Comparison of ENCODE assay signal across 8 mouse cellular contexts in genomic region chr7:127573503-127574008, GRCm38 (mm10). TPM values are rescaled to one million over a fixed set of nuclear protein-coding genes. Genes with fewer than 3 reads are reported as not detected.
DNase-seq lines count a peak whose midpoint lies in the region; ATAC-seq lines count a peak whose summit lies in the region.

No protein-coding gene starts in this region.

- ATAC-seq in cerebellum, adult (ENCODE audit: insufficient number of reproducible peaks, low FRiP score, low TSS enrichment) = no peak
- ATAC-seq in heart, embryonic 16.5 days (replicated peaks; ENCODE audit: extremely low read depth, insufficient read depth, low FRiP score) = peak; percentile 52
- ATAC-seq in liver, embryonic 16.5 days (ENCODE audit: low read depth) = peak; percentile 16
- ATAC-seq in frontal cortex, adult (ENCODE audit: low TSS enrichment) = no peak

- peak overlapping the region; percentile 86 for H3K9ac ChIP-seq in heart, embryonic 16.5 days (ENCODE audit: low read length)
- H3K9ac ChIP-seq in liver, embryonic 16.5 days (ENCODE audit: low read depth, low read length) = peak overlapping the region; percentile 86

- peak overlapping the region; percentile 98 for H3K4me2 ChIP-seq in heart, embryonic 16.5 days (ENCODE audit: low read depth, low read length)
- H3K4me2 ChIP-seq in liver, embryonic 16.5 days (ENCODE audit: low read depth, low read length) = peak overlapping the region; percentile 96

- no peaks in the 10 kb centered on the region for H3K9me3 ChIP-seq in heart, embryonic 16.5 days (replicated peaks; ENCODE audit: control insufficient read depth, low read length)
- no peaks in the 10 kb centered on the region for H3K9me3 ChIP-seq in liver, embryonic 16.5 days (replicated peaks; ENCODE audit: control insufficient read depth, low read length)

- peaks cover 18% of the 10 kb centered on the region for H3K4me1 ChIP-seq in heart, embryonic 16.5 days (ENCODE audit: control insufficient read depth, insufficient read depth, low read length)
- H3K4me1 ChIP-seq in liver, embryonic 16.5 days (ENCODE audit: control insufficient read depth, low read depth, low read length) = peaks cover 17% of the 10 kb centered on the region

- peak overlapping the region; percentile 86 for H3K4me3 ChIP-seq in heart, embryonic 16.5 days (ENCODE audit: low read length)
- peak overlapping the region; percentile 87 for H3K4me3 ChIP-seq in liver, embryonic 16.5 days (ENCODE audit: low read depth, low read length)

- 1% methylated on average over 22 of the region's 28 CpGs for WGBS in heart, embryonic 16.5 days
- 0% methylated on average over 18 of the region's 28 CpGs for WGBS in liver, embryonic 16.5 days (ENCODE audit: insufficient replicate concordance)

- peaks cover 8% of the 10 kb centered on the region for H3K36me3 ChIP-seq in heart, embryonic 16.5 days (ENCODE audit: control insufficient read depth, insufficient read depth)
- H3K36me3 ChIP-seq in liver, embryonic 16.5 days (ENCODE audit: control insufficient read depth, insufficient read depth) = peaks cover 15% of the 10 kb centered on the region

- DNase-seq in cerebellum, adult 18-20 months = peak; percentile 44 to 48
- peak; percentile 32 to 41 for DNase-seq in thymus, adult 18-20 months
- no peak for DNase-seq in thymus, postnatal 36 days
- DNase-seq in layer of hippocampus, adult 8-10 months (ENCODE audit: low spot score in 2 of 2) = no peak

- H3K27ac ChIP-seq in heart, embryonic 16.5 days (ENCODE audit: low read length) = peak overlapping the region; percentile 77
- peak overlapping the region; percentile 72 for H3K27ac ChIP-seq in liver, embryonic 16.5 days (ENCODE audit: low read length)

- H3K27me3 ChIP-seq in heart, embryonic 16.5 days (ENCODE audit: control insufficient read depth, insufficient read depth, low read length) = no peaks in the 10 kb centered on the region
- H3K27me3 ChIP-seq in liver, embryonic 16.5 days (ENCODE audit: control insufficient read depth, insufficient read depth, low read depth, low read length) = no peaks in the 10 kb centered on the region

RNA-seq across cellular contexts. Expression of gene Phkg2, which starts 0.4 kb away (rescaled TPM):
- polyA plus RNA-seq in heart, embryonic 16.5 days (2015; fragmentation: Nextera tagmentation; extraction: Ambion mirVana) = 33.2 and 36.6 TPM in 2 replicates
- polyA plus RNA-seq in liver, embryonic 16.5 days (2015; fragmentation: Nextera tagmentation; extraction: Ambion mirVana) = 19.7 and 21.1 TPM in 2 replicates
- total RNA-seq in layer of hippocampus, adult 8-10 months (2022) = 10 to 100 TPM; 74.1 to 82.6 (median 79.2) TPM

RNA-seq across cellular contexts. Expression of gene Tmem265, which starts 12.4 kb away (rescaled TPM):
- 3.8 and 3.9 TPM in 2 replicates for polyA plus RNA-seq in heart, embryonic 16.5 days (2015; fragmentation: Nextera tagmentation; extraction: Ambion mirVana)
- polyA plus RNA-seq in liver, embryonic 16.5 days (2015; fragmentation: Nextera tagmentation; extraction: Ambion mirVana) = 2.9 and 4.3 TPM in 2 replicates
- total RNA-seq in layer of hippocampus, adult 8-10 months (2022) = 1 to 10 TPM in 1 of 4 experiments, under 1 TPM in 1, not detected in 2; 0.78 to 1.7 TPM

RNA-seq across cellular contexts. Expression of gene Ccdc189, which starts 14.8 kb away (rescaled TPM):
- polyA plus RNA-seq in heart, embryonic 16.5 days (2015; fragmentation: Nextera tagmentation; extraction: Ambion mirVana) = 14.0 and 15.8 TPM in 2 replicates
- 5.9 and 6.5 TPM in 2 replicates for polyA plus RNA-seq in liver, embryonic 16.5 days (2015; fragmentation: Nextera tagmentation; extraction: Ambion mirVana)
- 10 to 100 TPM in 2 of 4 experiments, 1 to 10 TPM in 2; 7.7 to 12.8 (median 10.1) TPM for total RNA-seq in layer of hippocampus, adult 8-10 months (2022)

RNA-seq across cellular contexts. Expression of gene Rnf40, which starts 15.0 kb away (rescaled TPM):
- 31.1 and 33.9 TPM in 2 replicates for polyA plus RNA-seq in heart, embryonic 16.5 days (2015; fragmentation: Nextera tagmentation; extraction: Ambion mirVana)
- polyA plus RNA-seq in liver, embryonic 16.5 days (2015; fragmentation: Nextera tagmentation; extraction: Ambion mirVana) = 17.5 and 18.0 TPM in 2 replicates
- total RNA-seq in layer of hippocampus, adult 8-10 months (2022) = 10 to 100 TPM; 70.0 to 79.2 (median 72.7) TPM

RNA-seq across cellular contexts. Expression of gene Zfp629, which starts 42.0 kb away (rescaled TPM):
- 9.6 and 11.2 TPM in 2 replicates for polyA plus RNA-seq in heart, embryonic 16.5 days (2015; fragmentation: Nextera tagmentation; extraction: Ambion mirVana)
- 1.4 and 2.1 TPM in 2 replicates for polyA plus RNA-seq in liver, embryonic 16.5 days (2015; fragmentation: Nextera tagmentation; extraction: Ambion mirVana)
- total RNA-seq in layer of hippocampus, adult 8-10 months (2022) = 10 to 100 TPM; 21.7 to 22.6 (median 22.1) TPM

Comparison
In these comparisons a context has a peak if more than half of its experiments do, and no peak if none do; other contexts are left out.
1. DNase-seq: peak in cerebellum, adult 18-20 months (2 of 2) and thymus, adult 18-20 months (2 of 2); none in thymus, postnatal 36 days (0 of 2) and layer of hippocampus, adult 8-10 months (0 of 2).
2. ATAC-seq: peak in heart, embryonic 16.5 days (single experiment) and liver, embryonic 16.5 days (single experiment); none in cerebellum, adult (single experiment) and frontal cortex, adult (single experiment).